Mouse (Mus musculus) kidney, adult 2 months (tissue): ENCODE results near the gene C9.

Experiments used
- CTCF ChIP-seq: fragments of 200-500 bp; conservative IDR thresholded peaks from 2 replicates; pipeline ENCODE4 v1.5.1; 2011; ENCODE audit warnings: low read depth, mild to moderate bottlenecking, control low read depth, low read length, moderate library complexity, mixed read lengths; ENCODE audit not compliant: insufficient read depth, insufficient read length
- POLR2A ChIP-seq: fragments of 200-500 bp; IDR thresholded peaks from one replicate; pipeline ENCODE4 v1.6.1; 2011; ENCODE audit warnings: low read depth, low read length, control low read depth

GRCm38 (mm10) chr15:6525386-6525785, 80.3 kb downstream of the C9 start:
- TF ChIP-seq POLR2A (no peak), CTCF (no peak)
